Mouse (Mus musculus) cerebral cortex, adult 2 months (tissue): ENCODE data around the gene Tctn1.

Source experiments
- WGBS: fragments of 180-500 bp; shearing (Covaris S2); methylation state at CpG from one replicate; pipeline ENCODE4 v1.1.7; 2018; 5-methylcytosine and 5-hydroxymethylcytosine counted together

Tctn1 gene

GRCm38 (mm10) chr5:122285767-122286150 lies 21.5 kb upstream of the Tctn1 start:
- WGBS = 50% methylated on average over 7 of the region's 7 CpGs

DNA sequence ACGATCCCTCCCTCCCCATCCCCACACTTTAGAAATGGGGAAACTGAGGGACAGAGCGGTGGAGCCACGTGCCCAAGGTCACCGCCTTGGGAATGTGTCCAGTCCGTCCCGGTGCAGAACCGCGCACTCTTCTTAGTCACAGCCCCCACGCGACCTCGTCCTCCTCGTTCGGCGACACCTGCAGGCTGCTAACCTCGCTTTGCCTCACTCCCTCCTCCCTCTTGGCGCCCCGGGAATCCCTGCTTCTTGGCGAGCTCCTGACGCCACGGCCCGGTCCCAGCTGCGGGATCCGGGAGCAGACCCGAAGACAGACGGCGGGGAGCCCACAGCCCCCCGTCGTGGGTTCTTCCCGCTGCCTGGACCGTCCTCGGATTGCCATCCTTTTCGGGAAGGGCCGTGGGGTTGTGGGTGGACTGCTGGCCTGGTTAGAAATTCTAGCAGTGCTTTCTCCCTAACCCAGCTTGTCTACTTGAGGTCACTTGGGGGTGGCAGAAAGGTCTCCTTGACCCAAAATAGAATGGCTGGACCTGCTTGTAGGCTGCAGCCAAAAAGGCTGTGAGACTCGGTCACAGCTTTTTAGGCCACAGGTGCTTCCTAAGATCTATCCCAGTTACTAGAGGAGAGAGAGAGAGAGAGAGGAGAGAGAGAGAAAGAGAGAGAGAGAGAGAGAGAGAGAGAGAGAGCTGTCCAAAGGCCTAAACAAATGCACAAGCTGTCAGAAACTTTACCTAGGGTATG lies 20.9 kb upstream of the Tctn1 start:
- under 1% methylated on average over 34 of the region's 34 CpGs for WGBS

DNA sequence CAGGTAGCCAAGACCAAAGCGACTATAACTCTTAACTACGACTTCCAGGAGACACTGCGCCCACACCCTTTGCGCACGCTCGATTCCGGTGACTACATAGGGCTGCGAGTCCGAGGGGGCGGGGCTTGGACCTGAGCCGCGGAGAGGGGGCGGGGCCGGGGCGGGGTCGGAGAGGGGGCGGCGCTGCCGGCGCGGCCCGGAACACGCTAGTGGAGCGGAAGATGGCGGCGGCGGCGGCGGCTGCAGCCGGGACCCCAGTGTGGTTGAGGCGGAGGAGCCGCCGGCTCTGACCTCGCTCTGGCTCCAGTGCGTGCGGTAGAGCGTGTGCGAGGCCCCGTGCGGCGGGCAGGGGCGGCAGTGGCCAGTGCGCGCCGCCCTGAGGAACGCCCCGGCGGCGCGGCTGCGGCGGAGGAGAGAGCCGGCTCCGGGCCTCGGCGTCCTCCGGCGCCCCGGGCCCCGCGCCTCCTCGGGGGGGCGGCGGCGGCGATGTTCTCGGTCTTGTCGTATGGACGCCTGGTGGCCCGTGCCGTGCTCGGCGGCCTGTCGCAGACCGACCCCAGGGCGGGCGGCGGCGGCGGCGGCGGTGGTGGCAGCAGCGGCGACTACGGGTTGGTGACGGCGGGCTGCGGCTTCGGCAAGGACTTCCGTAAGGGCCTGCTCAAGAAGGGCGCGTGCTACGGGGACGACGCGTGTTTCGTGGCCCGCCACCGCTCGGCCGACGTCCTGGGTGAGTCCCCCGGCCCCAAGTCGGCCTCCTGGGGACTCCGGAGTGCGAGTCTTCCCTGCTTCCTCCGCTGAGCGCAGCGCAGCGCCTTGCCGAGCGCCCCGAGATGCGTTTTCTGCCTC lies 20.1 kb upstream of the Tctn1 start, which contains the start of gene Pptc7:
Gene Pptc7, plus strand, starts transcription at position 183 of the 846 bp plus-strand sequence.
- under 1% methylated on average over 114 of the region's 114 CpGs for WGBS

DNA sequence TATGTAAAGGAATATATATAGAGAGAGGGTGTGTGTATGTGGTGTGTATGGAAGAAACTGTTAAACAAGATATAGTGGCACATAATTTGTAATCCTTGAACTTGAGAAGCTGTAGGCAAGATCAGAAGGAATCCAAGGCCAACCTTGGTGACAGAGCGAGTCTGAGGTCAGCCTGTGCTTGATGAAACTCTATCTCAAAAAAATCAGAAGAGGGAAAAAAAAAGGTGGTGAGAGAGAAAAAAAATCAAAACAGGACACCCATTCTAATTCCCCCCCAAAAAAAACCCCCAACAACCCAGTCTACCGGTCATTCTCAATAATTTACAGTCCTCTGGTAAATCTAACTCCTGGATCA lies 19.5 kb upstream of the Tctn1 start:
- WGBS = 33% methylated on average over 2 of the region's 2 CpGs

DNA sequence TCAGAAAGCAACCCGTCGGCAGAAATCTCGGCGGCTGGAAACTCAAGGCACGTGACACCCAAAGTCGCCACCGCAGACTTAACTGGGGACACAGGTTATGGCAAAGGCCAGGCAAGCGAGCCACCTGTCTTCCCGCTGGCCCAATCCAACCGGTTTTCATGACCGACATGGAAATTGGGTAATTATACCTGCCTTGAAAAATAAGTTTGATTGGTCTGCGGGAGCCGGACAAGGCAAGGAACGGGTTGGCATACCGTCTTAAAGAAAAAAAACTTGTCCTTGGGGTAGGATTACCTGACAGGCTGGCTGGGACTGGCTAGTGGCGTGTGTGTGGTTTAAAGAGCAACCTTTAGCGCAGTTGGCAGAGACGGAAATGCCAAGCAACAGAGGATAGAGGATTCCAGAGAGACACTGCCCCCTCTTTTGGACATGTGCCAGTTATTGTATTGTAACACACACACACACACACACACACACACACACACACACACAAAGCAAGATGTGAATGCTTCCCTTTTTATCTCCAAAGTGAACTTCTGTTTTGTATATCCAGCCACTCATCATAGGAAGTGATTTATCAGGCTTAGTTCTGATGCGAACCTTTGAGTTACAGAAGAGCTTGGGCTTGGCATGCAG lies 16.7 kb upstream of the Tctn1 start:
- WGBS = 32% methylated on average over 19 of the region's 19 CpGs

DNA sequence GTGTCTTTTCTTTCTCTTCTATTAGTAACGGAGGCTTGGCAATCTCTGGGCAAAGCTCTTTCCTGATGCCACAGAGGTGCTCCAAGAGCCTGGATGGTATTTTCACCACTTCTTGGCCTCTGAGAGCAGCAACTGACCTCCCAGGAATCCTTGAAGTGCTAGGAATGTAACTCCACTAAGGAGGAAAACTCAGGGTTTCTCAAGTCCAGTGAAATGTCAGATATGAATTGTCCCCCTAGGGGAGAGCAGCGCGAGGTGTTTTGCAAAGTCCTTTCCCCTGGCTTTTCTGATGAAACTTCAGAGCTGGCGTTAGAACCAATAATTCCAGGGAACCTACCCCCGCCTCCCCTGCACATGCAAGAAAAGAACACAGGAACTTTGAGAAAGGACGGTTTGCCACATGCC lies 16.2 kb upstream of the Tctn1 start:
- WGBS = 60% methylated on average over 6 of the region's 6 CpGs

DNA sequence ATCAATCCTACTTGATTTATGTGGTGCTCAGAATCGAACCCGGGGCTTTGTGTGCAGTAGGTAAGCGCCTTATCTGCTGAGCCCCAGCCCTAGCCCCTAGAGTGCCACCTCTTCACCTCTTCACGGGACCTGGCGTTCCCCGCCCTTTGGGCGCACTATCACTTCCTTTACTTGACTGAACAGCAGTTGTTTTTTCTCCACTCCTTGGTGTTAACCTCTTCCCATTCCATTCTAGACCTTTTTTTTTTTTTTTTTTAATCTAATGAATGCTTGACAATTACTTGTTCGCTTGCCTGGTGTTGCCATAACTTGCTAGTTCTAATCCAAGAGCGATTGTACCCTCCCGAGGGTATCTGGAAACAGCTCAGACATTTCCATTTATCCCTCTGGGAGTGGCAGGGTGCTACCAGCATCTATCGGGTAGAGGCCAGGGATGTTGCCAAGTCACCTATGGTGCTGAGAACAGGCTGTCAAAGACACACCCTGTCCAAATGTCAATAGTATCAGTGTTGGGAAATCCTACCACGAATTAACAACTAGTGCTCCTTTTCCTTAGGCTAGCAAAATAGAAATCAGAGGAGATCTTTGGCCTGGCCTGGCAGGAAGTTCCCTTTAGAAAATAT lies 15.7 kb upstream of the Tctn1 start:
- 88% methylated on average over 12 of the region's 12 CpGs for WGBS

DNA sequence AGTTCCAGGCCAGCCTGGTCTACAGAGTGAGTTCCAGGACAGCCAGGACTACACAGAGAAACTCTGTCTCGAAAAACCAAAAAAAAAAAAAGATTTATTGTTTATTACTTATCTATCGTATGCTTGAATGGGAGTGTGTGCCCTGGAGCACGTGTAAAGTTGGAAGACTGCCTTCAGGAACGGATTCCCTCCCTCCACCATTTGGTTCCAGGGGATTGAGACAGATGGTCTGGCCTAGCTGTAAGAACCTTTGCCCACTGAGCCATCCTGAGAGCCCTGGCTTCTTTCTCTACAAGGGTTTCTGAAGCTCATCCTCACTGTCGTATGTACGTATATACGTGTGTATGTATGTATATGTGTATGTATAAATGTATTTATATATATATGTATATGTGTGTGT lies 14.7 kb upstream of the Tctn1 start:
- 81% methylated on average over 7 of the region's 7 CpGs for WGBS

- WGBS = 25% methylated on average over 5 of the region's 5 CpGs
Observed at GRCm38 (mm10) chr5:122274785-122275184, 10.5 kb upstream of the Tctn1 start.

DNA sequence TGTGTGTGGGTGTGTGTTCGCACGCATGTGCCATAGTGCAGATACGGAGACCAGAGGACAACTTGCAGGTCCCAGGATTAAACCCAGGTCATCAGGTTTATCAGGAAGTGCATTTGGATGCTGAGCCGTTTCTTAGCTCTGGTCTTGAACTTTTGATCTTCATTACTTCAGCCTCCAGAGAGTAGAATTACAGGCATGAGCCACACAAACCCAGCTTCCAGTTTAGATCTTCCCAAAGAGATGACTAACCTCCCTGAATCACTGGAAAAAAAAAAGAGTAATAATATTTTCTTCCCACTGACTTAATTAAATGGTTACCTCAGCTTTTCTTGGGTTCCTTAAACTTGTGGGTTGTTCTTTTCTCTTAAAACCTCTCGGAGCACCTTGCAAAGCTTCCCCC lies 8.6 kb upstream of the Tctn1 start:
- 81% methylated on average over 5 of the region's 5 CpGs for WGBS

DNA sequence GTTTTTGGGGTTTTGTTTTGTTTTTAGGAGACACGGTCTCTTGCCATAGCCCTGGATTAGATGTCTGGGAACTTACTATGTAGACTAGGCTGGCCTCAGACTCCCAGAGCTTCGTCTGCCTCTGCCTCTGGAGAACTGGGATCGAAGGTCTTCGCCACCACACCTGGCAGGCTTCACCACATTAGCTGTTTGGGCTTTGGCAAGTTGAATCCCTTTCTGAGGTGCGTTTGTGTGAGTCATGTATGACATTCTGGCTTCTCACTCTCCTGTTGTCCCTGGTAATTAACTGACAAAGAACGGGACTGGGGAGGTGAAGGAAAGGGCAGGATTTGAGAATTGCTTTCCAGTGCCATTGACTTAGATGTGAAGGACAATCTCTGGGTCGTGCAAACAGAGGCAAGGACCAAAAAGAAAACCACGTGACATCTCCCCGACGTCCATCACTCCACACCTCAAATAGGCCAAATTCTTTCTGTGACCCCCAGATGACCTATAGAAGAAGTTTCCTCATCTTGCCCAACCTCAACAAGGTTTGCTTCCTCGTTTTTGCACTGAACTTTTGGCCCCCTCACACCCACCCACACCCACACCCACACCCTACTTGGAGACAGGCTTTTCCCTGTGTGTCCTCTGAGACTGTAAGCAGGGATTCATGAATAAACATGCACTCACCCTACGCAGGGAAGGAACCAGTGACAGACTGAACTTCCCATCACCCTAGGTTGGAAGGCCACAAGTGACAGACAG lies 4.8 kb upstream of the Tctn1 start:
- 77% methylated on average over 12 of the region's 12 CpGs for WGBS

GRCm38 (mm10) chr5:122267899-122268298 lies 3.6 kb upstream of the Tctn1 start:
- WGBS = 21% methylated on average over 5 of the region's 5 CpGs

DNA sequence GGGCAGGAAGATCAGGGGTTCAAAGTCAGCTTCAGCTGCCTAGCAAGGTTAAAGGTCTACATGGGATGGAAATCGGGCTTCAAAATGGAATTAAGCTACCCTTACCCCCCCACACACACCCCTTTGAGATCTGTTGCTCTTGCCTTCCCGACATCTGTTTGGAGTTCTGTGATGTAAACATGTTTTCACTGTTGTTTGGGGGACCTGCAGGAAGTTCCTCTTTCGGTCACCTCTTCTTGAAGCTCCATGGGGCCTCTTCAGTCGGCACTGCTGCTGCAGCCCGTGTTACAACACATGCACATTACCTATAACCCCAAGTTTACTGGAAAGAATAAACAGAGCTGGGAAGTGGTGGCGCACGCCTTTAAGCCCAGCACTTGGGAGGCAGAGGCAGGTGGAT lies 2.9 kb upstream of the Tctn1 start:
- WGBS = 78% methylated on average over 7 of the region's 7 CpGs

- 97% methylated on average over 2 of the region's 2 CpGs for WGBS
Observed at GRCm38 (mm10) chr5:122265942-122266341, 1.7 kb upstream of the Tctn1 start.

DNA sequence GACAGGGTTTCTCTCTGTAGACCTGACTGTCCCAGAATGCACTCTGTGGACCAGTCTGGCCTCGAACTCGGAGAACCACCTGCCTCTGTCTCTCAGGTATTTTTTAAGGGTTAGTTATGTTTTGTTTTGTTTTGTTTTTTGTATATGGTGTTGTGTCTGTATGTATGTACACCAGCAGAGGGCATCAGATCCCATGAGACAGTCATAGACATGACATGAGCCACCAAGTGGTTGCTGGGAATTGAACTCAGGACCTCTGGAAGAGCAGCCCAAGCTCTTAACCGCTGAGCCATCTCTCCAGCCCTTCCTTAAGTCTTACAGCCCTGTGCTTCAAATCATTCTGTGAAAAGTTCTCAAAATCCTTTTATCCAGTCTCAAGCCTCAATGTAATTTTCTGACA lies 927 bp upstream of the Tctn1 start:
- 69% methylated on average over 3 of the region's 3 CpGs for WGBS

- 80% methylated on average over 7 of the region's 7 CpGs for WGBS
Observed at GRCm38 (mm10) chr5:122262104-122262503, 2.2 kb downstream of the Tctn1 start.

GRCm38 (mm10) chr5:122258027-122258741 lies 6.1 kb downstream of the Tctn1 start:
- 53% methylated on average over 6 of the region's 6 CpGs for WGBS

DNA sequence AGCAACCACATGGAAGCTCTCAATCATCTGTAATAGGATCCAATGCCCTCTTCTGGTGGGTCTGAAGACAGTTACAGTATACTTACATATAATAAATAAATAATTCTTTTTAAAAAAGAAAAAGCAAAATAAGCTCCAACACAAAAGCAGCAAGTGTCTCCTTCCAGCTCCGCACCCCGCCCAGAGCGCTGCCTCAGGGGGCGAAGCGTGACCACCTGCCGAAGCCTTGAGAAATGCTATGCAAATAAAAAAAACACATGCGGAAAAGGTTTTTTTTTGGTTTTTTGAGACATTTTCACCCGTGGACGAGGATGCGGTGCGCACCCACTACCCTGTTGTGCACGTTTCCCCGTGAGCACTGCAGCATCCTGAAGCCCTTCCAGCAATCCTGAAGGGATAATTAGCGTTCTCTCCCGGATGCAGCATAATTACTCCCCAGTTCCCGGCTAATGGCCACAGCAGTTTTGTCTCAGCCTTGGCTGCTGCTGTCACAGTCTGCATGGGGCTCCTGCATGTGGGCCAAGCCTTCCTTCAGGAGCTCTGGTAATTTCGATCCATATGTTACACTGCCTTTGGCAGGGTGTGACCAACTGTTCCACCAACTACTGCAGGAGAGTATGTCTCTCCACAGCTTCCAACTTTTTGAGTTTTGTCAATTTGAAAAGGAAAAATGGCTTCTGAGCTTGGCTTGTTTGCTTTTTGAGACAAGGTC lies 12.2 kb downstream of the Tctn1 start:
- WGBS = 62% methylated on average over 17 of the region's 17 CpGs

GRCm38 (mm10) chr5:122249281-122249680 lies 15.0 kb downstream of the Tctn1 start:
- WGBS = 84% methylated on average over 4 of the region's 4 CpGs

GRCm38 (mm10) chr5:122247934-122248333 lies 16.3 kb downstream of the Tctn1 start:
- WGBS = 87% methylated on average over 7 of the region's 7 CpGs
